Mouse (Mus musculus) spleen, postnatal 10 days (tissue): ENCODE measurements around the gene B3gnt2.
A peak's percentile ranks its signal among the peaks of the same experiment; 100 is the strongest.

ENCODE experiments used
- DNase-seq, 2 experiments: peaks; one replicate each; pipeline ENCODE4 v3.0.0; 2021 to 2022; ENCODE audit warnings: low spot score in 2 of 2

The B3gnt2 gene

DNA sequence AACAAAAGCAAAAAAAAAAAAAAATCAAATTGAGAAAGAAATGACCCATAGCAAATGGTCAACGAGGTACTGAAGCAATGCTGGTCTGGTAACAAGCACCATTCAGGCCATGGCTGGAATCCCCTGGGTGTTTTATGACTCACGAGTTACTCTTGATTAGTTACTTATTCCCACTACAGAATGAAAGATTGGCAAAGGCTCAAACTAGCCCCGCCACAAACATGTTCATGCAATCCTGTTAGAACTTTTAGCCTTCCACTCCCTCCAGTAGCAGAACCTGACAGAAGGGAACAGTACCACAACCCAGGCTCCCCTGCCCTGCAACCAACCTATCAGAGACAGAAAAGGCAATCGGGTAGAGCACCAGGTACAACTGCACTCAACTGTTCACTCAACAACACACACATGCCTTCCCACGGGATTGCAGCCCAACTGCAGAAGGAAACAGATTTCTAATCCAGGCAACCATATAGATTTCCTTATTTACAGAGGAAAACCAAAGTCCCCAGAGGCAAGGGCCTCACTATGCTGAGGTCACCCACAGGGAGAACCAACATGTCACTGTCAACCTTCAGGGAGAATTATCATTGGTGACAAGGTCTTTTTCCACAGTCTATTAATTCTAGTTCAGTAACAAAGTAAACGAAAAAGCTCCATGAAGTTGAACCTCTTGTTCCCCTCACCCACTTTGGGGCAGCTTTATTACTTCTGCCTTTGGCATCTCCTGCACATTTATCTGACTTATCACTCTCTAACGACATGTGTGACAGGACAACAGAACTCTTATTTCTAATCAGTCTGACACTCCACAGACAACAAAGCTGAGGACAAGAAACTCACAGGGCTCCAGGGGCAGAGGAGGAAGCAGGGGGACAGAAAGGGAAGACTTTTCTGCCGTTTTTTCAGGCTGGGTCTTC, 12.8 kb downstream of the B3gnt2 start:
- DNase-seq: no peak

- DNase-seq: no peak
Measured at GRCm38 (mm10) chr11:22846960-22847731, 13.6 kb downstream of the B3gnt2 start.

- no peak for DNase-seq
Measured at GRCm38 (mm10) chr11:22846093-22846835, 14.5 kb downstream of the B3gnt2 start.

GRCm38 (mm10) chr11:22844754-22845718, 15.7 kb downstream of the B3gnt2 start:
- DNase-seq: no peak

- DNase-seq: no peak
Measured at GRCm38 (mm10) chr11:22839456-22839855, 21.3 kb downstream of the B3gnt2 start.

GRCm38 (mm10) chr11:22838361-22838760, 22.4 kb downstream of the B3gnt2 start:
- no peak for DNase-seq

DNA sequence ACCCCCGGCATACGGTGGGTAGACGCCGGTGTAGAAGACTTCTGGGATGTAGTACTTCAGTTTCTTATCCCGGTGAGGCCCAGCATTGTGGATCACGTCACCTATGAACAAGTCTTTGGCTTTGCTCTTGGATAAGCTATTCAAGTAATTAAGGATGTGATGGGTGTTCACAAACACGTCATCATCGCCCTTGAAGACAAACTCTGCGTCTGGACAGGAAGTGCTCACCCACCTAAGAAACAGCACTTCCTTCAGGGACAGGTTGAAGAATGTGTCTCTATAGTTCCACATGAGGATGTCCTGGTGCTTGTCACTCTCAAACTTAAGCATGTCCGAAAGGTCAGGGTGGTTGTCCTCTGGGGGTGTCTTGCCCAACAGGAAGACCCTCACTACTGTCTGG, 24.5 kb downstream of the B3gnt2 start:
- DNase-seq: no peak

GRCm38 (mm10) chr11:22832600-22832999, 28.2 kb downstream of the B3gnt2 start:
- no peak for DNase-seq

DNA sequence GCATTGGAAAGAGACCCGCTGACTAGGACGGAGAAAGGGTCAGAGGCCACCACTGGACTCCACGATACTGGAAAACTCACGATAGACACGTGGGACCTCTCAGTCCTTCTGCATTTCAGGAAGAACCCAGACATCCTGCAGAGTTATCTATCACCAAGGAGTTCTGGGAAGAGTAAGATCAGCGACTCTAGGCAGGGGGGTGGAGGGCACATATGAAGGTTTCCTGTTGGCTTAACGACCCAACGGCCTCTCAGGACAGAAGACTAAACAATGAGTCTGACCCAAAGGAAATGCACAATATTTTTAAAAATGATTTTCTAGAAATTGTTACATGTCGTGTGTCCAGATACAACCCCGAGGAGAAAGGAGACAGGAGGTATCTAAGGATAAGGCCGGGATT, 28.8 kb downstream of the B3gnt2 start:
- no peak for DNase-seq

DNA sequence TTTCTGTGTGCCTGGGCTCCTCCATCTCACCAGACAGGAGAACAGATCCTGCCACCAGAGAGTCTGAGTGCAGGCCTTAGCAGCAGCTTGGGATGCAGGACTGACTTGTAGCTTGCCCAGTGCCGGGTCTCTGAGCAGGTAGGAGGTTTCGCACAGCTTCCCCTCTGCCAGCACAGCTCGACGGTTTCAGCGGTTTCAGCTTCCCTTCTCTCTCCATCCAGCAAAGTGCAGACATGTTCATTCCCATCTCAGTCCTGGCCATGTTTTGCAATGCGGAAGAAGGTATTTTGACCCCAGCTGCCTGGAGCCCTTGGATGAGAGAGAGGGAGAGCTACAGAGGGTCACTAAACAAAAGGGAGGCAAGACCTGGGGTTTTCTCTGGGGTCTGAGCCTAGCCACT, 30.1 kb downstream of the B3gnt2 start:
- no peak for DNase-seq

- DNase-seq: no peak
Measured at GRCm38 (mm10) chr11:22830179-22830611, 30.6 kb downstream of the B3gnt2 start.

DNA sequence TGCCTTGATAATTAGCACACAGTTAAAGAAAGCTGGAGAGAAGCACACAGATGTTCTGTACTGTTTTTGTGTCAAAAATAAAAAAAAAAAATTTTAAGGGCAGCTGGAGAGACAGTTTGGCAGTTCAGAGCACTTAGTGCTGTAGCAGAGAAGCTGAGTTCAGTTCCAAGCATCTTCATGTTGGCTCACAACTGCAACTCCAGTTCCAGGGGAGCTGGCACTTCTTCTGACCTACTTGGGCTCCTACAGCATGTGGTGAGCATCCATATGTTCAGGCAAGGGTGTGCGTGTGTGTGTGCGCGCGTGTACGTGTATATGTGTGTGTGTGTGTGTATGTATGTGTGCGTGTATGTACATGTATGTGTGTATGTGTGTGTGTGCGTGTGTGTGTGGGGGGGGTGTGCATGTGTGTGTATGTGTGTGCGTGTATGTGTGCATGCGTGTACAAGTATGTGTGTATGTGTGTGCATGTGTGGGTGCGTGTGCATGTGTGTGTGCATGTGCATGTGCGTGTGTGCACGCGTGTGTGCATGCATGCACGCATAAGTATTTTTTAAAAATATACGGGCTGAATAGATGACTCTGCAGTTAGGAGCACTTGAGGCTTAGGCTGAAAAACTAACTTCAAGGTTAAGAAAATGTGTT, 31.7 kb downstream of the B3gnt2 start:
- no peak for DNase-seq

DNA sequence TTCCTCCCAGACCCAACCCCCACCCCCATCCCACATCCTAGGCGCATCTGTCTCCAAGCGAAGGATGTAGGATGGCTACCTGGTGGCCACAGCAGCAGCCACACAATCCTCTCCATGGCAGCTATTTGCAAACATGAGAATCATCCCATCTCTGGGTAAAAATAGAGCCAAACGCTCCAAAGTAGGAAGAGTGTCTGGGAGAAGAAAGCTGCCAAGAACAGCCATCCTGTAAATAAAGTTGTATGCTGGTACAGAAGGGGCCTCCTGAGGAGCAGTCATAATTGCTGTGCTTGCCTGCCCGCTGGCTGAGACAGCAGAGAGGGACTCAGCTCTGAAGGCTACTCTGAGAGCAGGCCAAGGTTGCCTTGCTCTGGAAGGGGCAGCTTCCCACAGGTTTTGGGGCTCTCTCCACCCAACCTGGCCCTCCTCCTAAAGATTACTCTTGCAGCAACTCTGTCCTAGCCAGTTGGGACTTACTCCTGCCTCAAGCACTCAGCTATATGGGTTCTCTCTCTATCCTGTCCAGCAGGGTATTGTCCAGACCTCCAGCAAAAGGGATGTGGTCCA, 33.2 kb downstream of the B3gnt2 start:
- no peak for DNase-seq

GRCm38 (mm10) chr11:22826665-22827064, 34.1 kb downstream of the B3gnt2 start:
- DNase-seq: no peak

DNA sequence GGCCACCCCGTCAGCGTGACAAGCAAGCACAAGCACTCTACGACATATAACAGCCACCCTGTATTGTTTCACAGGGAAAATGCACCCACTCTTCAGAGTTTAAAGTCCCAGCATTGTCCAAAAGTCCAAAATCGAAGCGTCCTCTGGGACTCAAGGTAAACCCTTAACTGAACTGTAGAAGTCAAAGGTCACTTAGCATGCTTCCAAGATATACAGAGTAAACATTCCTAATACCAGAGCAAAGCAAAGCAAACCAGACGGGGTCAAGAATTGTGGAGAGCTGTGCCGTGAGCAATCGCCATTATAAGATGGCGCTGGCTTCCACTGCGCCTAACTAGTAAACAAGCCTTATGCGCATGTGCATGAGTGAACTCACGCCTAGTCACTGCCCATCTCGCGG, 34.7 kb downstream of the B3gnt2 start:
- DNase-seq: no peak

GRCm38 (mm10) chr11:22825548-22825947, 35.2 kb downstream of the B3gnt2 start:
- DNase-seq: no peak

DNA sequence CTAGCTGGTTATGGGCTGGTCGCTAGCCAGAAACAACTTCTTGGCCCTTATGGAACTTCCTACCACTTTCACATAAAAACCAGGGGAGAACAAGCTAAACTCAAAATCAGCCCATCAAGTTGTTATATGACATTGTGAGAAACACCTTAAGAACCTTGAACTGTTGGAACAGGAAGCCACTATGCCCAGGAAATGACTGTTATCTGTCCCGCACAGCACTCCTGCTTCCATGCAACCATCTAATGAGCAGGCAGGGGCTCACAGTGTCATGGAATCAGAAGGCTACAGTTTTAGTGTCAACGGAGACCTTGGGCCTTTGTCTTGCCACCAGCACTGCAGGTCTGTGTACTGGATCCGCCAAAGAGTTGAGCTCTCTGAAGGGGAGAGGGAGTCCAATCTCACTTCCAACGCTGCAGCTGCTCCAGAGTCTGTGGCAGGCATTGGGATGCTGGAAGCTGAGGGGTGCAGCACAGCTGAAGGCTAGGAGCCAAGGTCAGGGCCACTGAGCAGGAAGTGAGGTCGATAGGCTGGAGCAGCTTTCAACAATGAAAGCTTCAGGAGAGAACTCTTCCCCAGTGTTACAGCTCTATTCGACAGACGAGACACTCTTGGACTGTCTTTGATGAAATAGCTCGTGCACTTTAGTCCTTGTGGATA, 36.6 kb downstream of the B3gnt2 start:
- DNase-seq: no peak

DNA sequence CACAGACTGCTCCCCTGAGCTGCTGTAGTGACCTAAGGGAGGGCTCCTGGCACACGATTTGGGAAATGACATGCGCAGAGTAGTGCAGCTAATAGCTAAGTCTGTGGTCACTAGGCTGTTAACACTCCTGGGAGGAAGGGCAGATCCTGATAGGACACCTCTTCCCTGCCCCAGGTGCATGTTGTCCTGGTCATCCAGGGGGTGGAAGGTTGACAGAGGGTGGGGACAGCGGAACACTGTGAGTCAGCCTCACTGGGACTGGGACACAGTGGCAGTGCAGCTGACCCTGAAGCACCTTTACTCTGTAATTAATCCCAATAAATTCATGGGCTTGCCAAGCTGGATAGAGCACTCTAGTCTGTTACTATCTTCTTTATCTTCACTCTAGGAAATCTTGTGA, 39.5 kb downstream of the B3gnt2 start:
- no peak for DNase-seq

DNA sequence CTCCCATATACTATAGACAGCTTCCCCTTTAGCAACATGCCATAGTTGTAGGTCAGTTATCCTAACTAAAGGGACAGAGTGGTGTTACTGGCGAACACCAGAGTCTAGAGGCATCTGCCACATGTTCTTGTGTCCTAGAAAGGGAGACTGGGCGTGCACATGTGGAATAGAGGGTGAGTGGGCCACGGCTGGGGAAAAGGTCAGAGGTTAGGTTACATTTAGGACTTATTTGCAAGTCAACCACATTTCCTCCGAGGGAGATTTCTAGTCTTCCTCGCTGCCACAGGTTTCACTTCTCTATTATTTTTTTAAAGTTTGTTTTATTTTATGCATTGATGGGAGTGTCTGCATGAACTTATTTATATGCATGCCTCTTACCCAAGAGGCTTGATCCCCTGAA, 42.4 kb downstream of the B3gnt2 start:
- DNase-seq: no peak

DNA sequence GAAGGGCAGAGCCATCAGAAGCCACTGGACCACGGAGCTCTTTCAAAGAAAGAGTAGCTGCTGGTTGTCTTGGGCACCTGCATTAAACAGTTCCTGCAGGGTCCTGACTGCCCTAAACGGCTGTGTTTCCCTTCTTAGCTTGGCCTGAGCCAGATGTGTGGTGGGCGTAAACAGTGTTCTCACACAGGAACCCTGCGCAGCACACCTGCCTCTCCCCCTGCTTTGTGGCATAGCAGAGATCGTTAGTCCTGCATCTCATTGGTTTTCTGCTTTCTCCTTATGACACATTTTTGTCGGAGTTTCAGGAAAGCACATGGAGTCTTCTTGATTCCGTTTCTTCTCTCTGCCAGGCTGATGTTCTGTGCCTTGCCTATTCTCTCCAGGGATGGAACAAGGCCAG, 44.9 kb downstream of the B3gnt2 start:
- peak in 1 of 2 experiments; percentile 31 for DNase-seq
